Mouse (Mus musculus) embryo, embryonic 11 days (tissue): ENCODE data around the gene Nrm.
A peak's percentile ranks its signal among the peaks of the same experiment; 100 is the strongest.

Source experiments
- DNase-seq: peaks from one replicate; pipeline ENCODE4 v3.0.0-alpha.2; 2015

Nrm gene

DNA sequence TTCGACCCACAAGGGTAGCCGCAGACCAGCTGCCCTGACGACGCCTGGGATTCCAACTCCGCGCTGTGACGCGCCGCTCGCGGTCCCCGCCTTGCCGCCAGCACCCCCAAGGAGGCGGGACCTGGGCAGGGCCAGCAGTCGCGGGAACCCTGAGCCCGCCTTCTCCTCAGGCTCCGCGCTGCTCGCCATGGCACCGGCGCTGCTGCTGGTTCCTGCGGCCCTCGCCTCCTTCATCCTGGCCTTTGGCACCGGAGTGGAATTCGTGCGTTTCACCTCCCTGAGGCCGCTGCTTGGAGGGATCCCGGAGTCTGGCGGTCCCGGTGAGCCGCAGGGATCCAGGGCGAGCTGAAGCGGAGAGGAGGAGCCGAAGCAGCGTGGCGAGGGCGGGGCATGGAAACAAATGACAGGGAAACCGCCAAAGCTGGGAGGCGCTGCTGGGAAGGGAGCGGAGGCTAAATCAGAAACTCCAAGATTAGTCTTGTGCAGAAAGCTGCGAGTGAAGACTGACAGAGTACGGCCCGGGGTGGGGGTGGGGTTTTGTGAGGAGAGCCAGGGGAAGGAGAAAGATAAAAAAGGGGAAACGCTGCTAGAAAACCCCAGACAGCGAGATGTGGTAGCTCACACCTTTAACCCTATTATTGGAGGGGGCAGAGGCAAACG lies at the start of gene Nrm:
TSS of gene Nrm (plus strand) at position 121 of the 660 bp plus-strand sequence.
- DNase-seq, result peak; percentile 94

GRCm38 (mm10) chr17:35812307-35812706 lies 48.8 kb upstream of the Nrm start:
- DNase-seq, result no peak

DNA sequence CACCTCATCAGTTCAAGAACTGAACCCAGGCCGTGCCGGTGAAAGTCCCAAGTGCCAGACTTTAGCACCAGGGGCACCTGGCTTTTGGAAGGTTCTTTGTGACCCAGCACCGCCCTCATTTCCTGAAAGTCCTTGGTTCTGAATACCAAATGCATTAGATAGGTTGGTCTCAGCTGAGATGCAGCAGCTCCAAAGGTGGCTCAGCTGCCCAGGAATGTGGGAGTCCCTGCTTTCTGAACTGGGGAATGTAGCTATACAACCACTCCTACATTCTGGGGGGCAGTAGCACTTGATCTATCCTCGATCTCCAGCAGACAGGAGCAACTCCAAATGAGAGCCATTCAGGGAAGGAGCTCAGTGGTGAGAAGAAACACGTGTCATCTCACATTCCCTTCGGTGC lies 48.4 kb upstream of the Nrm start:
- no peak for DNase-seq

GRCm38 (mm10) chr17:35813245-35813647 lies 47.9 kb upstream of the Nrm start:
- no peak for DNase-seq

- DNase-seq, result no peak
Measured at GRCm38 (mm10) chr17:35813653-35814052, 47.5 kb upstream of the Nrm start.

- no peak for DNase-seq
Measured at GRCm38 (mm10) chr17:35814678-35815077, 46.4 kb upstream of the Nrm start.

DNA sequence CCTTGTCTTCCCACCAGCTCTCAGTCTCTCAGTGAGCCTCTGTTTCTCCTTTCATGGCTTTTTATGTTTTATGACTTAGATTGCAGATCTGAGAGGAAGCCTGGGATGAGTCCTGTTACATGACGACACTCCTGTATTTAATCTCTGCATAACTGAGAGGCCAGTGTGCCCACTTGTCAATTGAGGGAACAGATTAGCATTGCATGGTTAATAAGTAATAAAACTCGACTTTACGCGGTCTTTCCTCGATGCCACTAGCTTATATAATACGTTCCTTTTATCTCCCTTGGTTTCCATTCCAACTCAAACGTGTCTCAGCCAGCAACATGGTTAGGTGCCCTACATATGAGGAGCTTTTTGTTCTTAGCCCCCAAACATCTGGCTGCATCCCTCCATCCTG lies 45.3 kb upstream of the Nrm start:
- DNase-seq, result no peak

- DNase-seq, result no peak
Measured at GRCm38 (mm10) chr17:35816686-35817085, 44.4 kb upstream of the Nrm start.

DNA sequence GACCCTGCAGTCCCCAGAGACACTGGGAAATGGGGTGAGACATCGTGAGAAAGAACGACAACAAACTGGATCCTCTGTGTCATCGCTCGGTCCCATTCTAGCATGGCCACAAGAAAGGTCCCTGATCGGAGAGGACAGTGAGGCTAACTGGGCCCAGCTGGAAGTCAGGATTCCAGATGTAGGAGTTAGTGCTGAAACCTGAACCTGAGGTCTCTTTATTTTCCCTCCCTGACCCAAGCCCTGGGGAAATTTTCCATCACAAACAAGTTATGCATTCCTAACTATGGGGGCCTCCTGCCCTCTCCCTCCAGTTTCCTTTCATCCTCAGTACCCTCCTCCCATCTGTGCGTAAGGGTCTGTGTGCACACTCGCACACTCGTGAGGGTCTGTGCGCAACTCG lies 43.9 kb upstream of the Nrm start:
- DNase-seq, result peak; percentile 47

- no peak for DNase-seq
Measured at GRCm38 (mm10) chr17:35820111-35820510, 41.0 kb upstream of the Nrm start.

- DNase-seq, result peak; percentile 85
Measured at GRCm38 (mm10) chr17:35821439-35822430, 39.4 kb upstream of the Nrm start, which contains the start of gene Ier3. Gene Ier3 (plus strand): TSS chr17:35821684.

DNA sequence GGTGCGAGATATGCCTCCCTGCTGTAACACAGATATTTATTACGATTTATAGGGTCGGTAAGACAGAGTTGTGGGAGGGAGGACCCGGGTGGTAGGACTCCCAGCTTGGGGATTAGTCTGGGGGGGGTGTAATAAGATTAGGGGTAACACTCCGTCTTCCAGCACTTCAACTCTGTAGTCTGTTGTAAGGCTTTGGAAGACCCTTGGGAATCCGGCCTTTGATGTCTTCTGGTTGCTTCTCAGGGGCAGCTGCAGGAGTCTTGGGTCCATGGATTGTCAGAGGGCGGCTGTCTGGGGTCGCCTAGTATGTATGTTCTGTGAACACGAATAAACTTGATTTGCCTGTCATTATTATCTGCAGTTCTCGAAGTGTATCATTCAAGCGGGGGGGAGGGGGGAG lies 38.6 kb upstream of the Nrm start:
- no peak for DNase-seq

GRCm38 (mm10) chr17:35822964-35823937 lies 37.9 kb upstream of the Nrm start, which contains the start of gene Flot1:
Gene Flot1 (plus strand): TSS chr17:35823230.
- peak; percentile 92 for DNase-seq

DNA sequence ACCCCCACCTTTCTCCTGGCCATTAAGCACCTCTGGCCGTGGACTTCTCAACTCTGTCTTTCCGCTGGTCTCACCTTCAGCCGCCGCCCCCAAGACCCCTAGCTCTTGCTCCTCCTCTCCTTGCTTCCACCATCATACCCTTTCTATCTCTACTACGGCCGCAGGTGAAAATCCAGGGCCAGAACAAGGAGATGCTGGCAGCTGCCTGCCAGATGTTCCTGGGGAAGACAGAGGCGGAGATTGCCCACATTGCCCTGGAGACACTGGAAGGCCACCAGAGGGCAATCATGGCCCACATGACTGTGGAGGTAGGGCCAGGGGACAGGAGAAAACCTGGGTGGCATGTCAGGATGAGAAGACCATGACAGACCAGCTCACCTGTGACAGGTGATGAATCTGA lies 36.7 kb upstream of the Nrm start:
- peak; percentile 39 for DNase-seq

- no peak for DNase-seq
Measured at GRCm38 (mm10) chr17:35825109-35825850, 35.8 kb upstream of the Nrm start.

DNA sequence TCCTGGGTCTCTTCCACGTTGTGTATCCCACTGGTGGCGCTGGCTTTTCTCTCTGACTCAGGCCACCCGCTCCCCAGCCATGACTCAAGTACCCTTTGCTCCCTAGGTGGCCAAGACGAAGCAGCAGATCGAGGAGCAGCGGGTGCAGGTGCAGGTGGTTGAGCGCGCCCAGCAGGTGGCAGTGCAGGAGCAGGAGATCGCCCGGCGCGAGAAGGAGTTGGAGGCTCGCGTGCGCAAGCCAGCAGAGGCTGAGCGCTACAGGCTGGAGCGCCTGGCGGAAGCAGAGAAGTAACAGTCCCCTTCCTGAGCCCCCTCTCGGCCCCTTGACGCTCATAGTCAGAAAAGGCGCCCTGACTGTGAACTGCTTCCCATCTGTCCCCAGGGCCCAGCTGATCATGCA lies 31.4 kb upstream of the Nrm start:
- DNase-seq, result peak; percentile 90

DNA sequence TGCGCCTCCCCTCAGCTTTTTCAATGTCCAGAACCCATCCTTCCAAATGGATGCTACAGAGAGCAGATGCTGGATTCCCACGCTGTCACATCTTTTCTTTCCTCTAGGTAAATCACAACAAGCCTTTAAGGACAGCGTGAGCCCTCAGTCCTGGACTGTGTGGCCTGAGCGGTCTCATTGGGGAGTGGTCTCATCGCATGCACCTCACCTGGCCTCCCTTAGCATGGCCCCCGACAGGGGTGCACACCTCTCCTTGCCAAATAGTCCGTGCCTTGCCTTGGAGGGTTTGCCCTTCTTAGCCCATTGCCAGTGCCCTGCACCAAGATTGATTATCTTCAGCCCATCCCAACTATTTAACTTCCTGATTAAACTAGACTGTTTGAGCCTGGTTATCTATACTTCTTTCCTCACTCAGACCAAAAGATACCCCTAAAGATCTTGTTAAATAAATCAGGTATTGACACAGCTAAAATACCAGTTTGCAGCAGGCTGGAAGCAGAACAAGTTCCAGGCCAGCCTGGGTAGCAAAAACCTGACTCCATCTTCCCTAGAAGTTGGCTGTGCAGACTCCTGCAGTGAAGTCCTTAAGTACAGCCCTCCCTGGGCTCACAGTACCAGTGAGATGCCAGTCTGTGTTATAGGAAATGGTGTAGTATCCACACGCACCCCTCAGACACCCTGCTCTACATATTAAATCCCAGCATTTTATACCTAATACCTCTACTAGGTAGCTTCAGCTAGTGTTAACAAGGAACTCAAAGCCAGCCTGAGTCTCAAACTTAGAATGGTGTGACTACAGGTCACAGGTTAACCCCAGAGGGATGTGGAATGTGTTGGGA lies 28.5 kb upstream of the Nrm start:
- DNase-seq, result no peak

DNA sequence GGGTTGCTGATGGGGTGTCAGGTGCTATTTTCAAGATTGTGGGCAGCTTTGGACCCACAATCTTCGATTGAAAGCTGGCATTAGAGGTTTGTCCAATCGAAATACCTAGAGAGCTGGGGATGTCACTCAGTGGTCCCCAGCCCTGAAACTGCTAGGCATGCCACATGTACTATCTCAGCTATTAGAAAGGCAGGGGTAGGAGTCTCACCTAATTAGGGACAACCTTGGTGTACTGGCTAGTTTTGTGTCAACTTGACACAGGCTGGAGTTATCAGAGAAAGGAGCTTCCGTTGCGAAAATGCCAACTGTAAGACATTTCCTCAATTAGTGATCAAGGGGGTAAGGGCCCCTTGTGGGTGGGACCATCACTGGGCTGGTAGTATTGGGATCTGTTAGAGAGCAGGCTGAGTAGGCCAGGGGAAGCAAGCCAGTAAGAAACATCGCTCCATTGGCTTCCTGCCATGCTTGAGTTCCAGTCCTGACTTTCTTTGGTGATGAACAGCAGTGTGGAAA lies 27.8 kb upstream of the Nrm start:
- DNase-seq, result no peak

DNA sequence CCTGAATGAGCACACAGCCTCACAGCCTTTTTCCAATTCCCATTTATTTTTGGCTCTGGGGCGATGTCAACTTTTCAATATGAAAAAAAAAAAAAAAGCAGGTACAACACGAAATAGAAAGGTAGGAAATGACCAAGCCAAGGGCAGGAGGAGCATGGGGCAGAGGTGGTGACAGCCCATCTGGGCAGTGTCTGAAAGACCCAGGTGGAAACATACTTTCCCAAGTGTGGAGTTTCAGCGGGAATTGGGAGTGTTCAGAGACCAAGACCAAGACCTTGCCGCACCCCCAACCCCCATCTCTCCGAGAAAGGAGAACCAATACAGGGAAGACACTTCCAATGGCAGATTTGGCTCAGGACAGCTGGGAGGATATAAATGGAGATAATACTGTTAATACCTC lies 27.2 kb upstream of the Nrm start:
- no peak for DNase-seq

DNA sequence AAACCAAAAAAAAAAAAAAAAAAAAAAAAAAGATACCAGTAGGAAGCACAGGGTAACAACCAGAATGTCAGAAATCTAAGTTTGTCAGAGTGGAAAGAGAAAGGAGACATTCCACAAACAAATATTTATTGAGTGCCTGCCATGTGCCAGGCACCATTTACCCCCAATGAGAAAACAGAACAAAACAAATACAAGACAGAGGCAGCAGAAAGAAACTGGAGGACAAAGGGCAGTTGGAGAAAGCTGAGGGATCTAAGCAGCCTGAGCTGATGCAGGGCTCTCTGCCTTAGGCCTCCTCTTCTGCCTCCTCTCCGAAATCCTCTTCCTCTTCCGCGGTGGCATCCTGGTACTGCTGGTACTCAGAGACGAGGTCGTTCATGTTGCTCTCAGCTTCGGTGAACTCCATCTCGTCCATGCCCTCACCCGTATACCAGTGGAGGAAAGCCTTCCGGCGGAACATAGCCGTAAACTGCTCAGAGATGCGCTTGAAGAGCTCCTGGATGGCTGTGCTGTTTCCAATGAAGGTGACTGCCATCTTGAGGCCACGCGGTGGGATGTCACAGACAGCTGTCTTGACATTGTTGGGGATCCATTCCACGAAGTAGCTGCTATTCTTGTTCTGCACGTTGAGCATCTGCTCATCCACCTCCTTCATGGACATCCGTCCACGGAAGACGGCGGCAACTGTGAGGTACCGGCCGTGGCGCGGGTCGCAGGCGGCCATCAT lies 26.3 kb upstream of the Nrm start:
- no peak for DNase-seq
